Mouse (Mus musculus) cerebellum, adult 11 months (tissue): ENCODE measurements around the gene Mcpt2.
A peak's percentile ranks its signal among the peaks of the same experiment; 100 is the strongest.
"Not testable (repeated sequence)": the region's sequence is repeated elsewhere in the genome, so short reads cannot be mapped to it uniquely, and the experiment has no call there.

Source experiments
- DNase-seq: peaks from one replicate; pipeline ENCODE4 v3.0.0; 2022

Mcpt2 gene

GRCm38 (mm10) chr14:56041792-56042191 lies at the start of gene Mcpt2:
TSS of gene Mcpt2 (plus strand) at chr14:56042041.
- not testable (repeated sequence) for DNase-seq

GRCm38 (mm10) chr14:56013147-56013546 lies 28.7 kb upstream of the Mcpt2 start:
- DNase-seq = no peak

- no peak for DNase-seq
Measured at GRCm38 (mm10) chr14:56013924-56014323, 27.9 kb upstream of the Mcpt2 start.

- DNase-seq = not testable (repeated sequence)
Measured at GRCm38 (mm10) chr14:56017671-56018070, 24.2 kb upstream of the Mcpt2 start, which contains the start of gene Mcpt1. TSS of gene Mcpt1 (plus strand) at chr14:56017971.

- no peak for DNase-seq
Measured at GRCm38 (mm10) chr14:56019446-56019845, 22.4 kb upstream of the Mcpt2 start.

GRCm38 (mm10) chr14:56021305-56021704 lies 20.5 kb upstream of the Mcpt2 start:
- DNase-seq = not testable (repeated sequence)

- DNase-seq = not testable (repeated sequence)
Measured at GRCm38 (mm10) chr14:56030395-56030794, 11.4 kb upstream of the Mcpt2 start, which contains the start of gene Mcpt9. TSS of gene Mcpt9 (minus strand) at chr14:56030495.

GRCm38 (mm10) chr14:56034433-56034832 lies 7.4 kb upstream of the Mcpt2 start:
- DNase-seq = no peak

- no peak for DNase-seq
Measured at GRCm38 (mm10) chr14:56055408-56055807, 13.6 kb downstream of the Mcpt2 start.

- no peak for DNase-seq
Measured at GRCm38 (mm10) chr14:56057722-56058121, 15.9 kb downstream of the Mcpt2 start.

GRCm38 (mm10) chr14:56062213-56062612 lies 20.4 kb downstream of the Mcpt2 start, which contains the start of gene Mcpt4:
TSS of gene Mcpt4 (minus strand) at chr14:56062313.
- DNase-seq = not testable (repeated sequence)

GRCm38 (mm10) chr14:56082016-56082415 lies 40.2 kb downstream of the Mcpt2 start:
- peak; percentile 30 for DNase-seq

GRCm38 (mm10) chr14:56085167-56085566 lies 43.3 kb downstream of the Mcpt2 start, which contains the start of gene Mcpt8:
TSS of gene Mcpt8 (minus strand) at chr14:56085273.
- no peak for DNase-seq

- no peak for DNase-seq
Measured at GRCm38 (mm10) chr14:56086711-56087110, 44.9 kb downstream of the Mcpt2 start.

GRCm38 (mm10) chr14:56093353-56093752 lies 51.5 kb downstream of the Mcpt2 start:
- DNase-seq = no peak
